Mouse (Mus musculus) left cerebral cortex, adult 8-10 months (tissue): ENCODE results near the gene Olfm2. TPM values are rescaled to one million over a fixed set of nuclear protein-coding genes. Genes with fewer than 3 reads are reported as not detected.
"Not testable (repeated sequence)": the region's sequence is repeated elsewhere in the genome, so short reads cannot be mapped to it uniquely, and the experiment has no call there.

Experiments
- DNase-seq, 2 experiments: peaks; one replicate each; pipeline ENCODE4 v3.0.0; 2022; ENCODE audit warnings: low spot score in 2 of 2
- total RNA-seq, 4 experiments: library from RNA; stranded (reverse); gene quantifications; 2 replicates each; pipeline ENCODE4 v1.2.4; 2022

Olfm2 gene
- total RNA-seq, 4 experiments from 2014 or later, result 122 to 129 (median 125) TPM

GRCm38 (mm10) chr9:20697466-20697865 is 48.7 kb downstream of the Olfm2 start:
- no peak for DNase-seq

- DNase-seq, result peak in 1 of 2 experiments; percentile 45
These were observed 49.9 kb downstream of the Olfm2 start for GRCm38 (mm10) chr9:20696107-20696712.

GRCm38 (mm10) chr9:20694721-20695235 is 51.4 kb downstream of the Olfm2 start:
- DNase-seq, result no peak

- DNase-seq, result no peak
These were observed 53.3 kb downstream of the Olfm2 start for GRCm38 (mm10) chr9:20692863-20693262.

- DNase-seq, result not testable (repeated sequence)
These were observed 55.7 kb downstream of the Olfm2 start for GRCm38 (mm10) chr9:20690449-20690848.

GRCm38 (mm10) chr9:20689913-20690312 is 56.2 kb downstream of the Olfm2 start:
- DNase-seq, result no peak

GRCm38 (mm10) chr9:20689403-20689802 is 56.7 kb downstream of the Olfm2 start:
- DNase-seq, result no peak

- DNase-seq, result peak in 1 of 2 experiments; percentile 88
These were observed 60.9 kb downstream of the Olfm2 start for GRCm38 (mm10) chr9:20685081-20685861.

GRCm38 (mm10) chr9:20682389-20682722 is 63.8 kb downstream of the Olfm2 start:
- peak in 1 of 2 experiments; percentile 70 for DNase-seq

GRCm38 (mm10) chr9:20681546-20682388 is 64.4 kb downstream of the Olfm2 start:
- DNase-seq, result no peak

GRCm38 (mm10) chr9:20680378-20680958 is 65.7 kb downstream of the Olfm2 start:
- DNase-seq, result no peak

- peak in 1 of 2 experiments; percentile 46 for DNase-seq
These were observed 68.3 kb downstream of the Olfm2 start for GRCm38 (mm10) chr9:20677892-20678291.

- DNase-seq, result no peak
These were observed 74.1 kb downstream of the Olfm2 start for GRCm38 (mm10) chr9:20672047-20672446.

GRCm38 (mm10) chr9:20668065-20668464 is 78.1 kb downstream of the Olfm2 start:
- no peak for DNase-seq

GRCm38 (mm10) chr9:20666510-20667034 is 79.6 kb downstream of the Olfm2 start:
- no peak for DNase-seq

- DNase-seq, result no peak
These were observed 80.2 kb downstream of the Olfm2 start for GRCm38 (mm10) chr9:20665925-20666324.

GRCm38 (mm10) chr9:20664982-20665637 is 81.0 kb downstream of the Olfm2 start:
- DNase-seq, result no peak

GRCm38 (mm10) chr9:20664366-20664765 is 81.8 kb downstream of the Olfm2 start:
- no peak for DNase-seq

GRCm38 (mm10) chr9:20663956-20664355 is 82.2 kb downstream of the Olfm2 start:
- DNase-seq, result peak in 1 of 2 experiments; percentile 93

GRCm38 (mm10) chr9:20662874-20663273 is 83.3 kb downstream of the Olfm2 start:
- DNase-seq, result no peak

- peak; percentile 66 to 69 for DNase-seq
These were observed 83.8 kb downstream of the Olfm2 start for GRCm38 (mm10) chr9:20662325-20662724.
